Mouse (Mus musculus) ES-E14 (cell line): ENCODE measurements around the gene Tmem246.

Experiments
- MAFK ChIP-seq: IDR thresholded peaks from 2 replicates; pipeline ENCODE4 v1.6.1; 2014; ENCODE audit warnings: mild to moderate bottlenecking, low read depth, low read length, inconsistent platforms; ENCODE audit not compliant: insufficient read depth
- ZNF384 ChIP-seq: IDR thresholded peaks from 2 replicates; pipeline ENCODE4 v1.6.1; 2012; ENCODE audit warnings: low read depth, low read length, inconsistent platforms

GRCm38 (mm10) chr4:49546873-49547543, 50.7 kb downstream of the Tmem246 start:
- no peak for TF ChIP-seq ZNF384
- no peak for TF ChIP-seq MAFK
